Mouse (Mus musculus): ENCODE results near the gene Cenpo.
"Not testable (repeated sequence)": the region's sequence is repeated elsewhere in the genome, so short reads cannot be mapped to it uniquely, and the experiment has no call there.

DNA sequence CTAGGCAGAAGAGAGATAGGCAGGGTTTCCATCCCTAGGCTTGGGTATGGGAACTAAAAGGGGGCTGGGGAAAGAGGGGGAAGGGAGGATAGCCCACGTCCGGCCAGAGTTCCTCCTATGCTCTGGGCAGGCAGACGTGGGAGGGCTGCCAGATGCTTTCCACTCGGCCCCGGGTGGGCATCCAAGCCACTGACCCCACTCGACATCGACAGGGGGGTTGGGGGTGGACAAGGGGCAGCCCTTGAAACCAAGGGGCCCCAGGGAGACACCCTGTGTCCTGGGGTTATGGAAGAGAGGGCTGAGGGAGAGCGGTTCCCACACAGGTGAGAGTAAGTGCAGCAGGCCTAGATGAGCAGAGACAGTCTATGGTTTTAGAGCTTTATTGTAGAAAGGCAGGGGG is 6.2 kb upstream of the Cenpo start:
- not testable (repeated sequence) for TF ChIP-seq CTCF (IDR thresholded peaks at IDR 0.05; ENCODE audit: control insufficient read depth, insufficient read depth, low read length); POLR2A (IDR thresholded peaks at IDR 0.05; ENCODE audit: borderline replicate concordance, control insufficient read depth, low read depth, low read length)
